Mouse (Mus musculus): Measurements from ENCODE around the gene Rbm25. TPM values are rescaled to one million over a fixed set of nuclear protein-coding genes. Genes with fewer than 3 reads are reported as not detected.
A peak's percentile ranks its signal among the peaks of the same experiment; 100 is the strongest.
"Not testable (repeated sequence)": the region's sequence is repeated elsewhere in the genome, so short reads cannot be mapped to it uniquely, and the experiment has no call there.

Gene Rbm25
- 200 and 201 TPM in 2 replicates for polyA plus RNA-seq (2015; fragmentation: Nextera tagmentation; extraction: Ambion mirVana)

DNA sequence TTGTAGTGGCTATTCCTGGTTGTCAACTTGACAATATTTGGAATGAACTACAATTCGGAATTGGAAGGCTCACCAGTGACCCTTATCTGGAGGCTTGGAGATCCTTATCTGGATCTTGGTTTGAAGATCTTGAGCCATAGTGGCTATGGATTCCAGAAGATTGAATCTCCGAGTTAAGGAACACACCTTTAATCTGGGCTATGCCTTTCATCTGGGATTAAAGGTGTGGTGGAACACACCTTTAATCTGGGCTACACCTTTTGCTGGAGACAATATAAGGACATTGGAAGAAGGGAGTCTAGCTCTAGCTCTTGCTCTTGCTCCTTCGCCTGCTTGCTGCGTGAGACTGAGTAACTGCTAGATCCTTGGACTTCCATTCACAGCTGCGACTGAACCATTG, at the start of gene Rbm25:
Gene Rbm25, plus strand, starts transcription at position 301 of the 400 bp plus-strand sequence.
- peak within 1 kb of the TSS; percentile 100 for H3K9ac ChIP-seq (ENCODE audit: low read length)
- not testable (repeated sequence) for H3K36me3 ChIP-seq (ENCODE audit: control insufficient read depth, insufficient read depth, low read length); H3K27me3 ChIP-seq (ENCODE audit: control insufficient read depth, insufficient read depth, low read length); ATAC-seq (ENCODE audit: insufficient read depth, low FRiP score); H3K4me1 ChIP-seq (ENCODE audit: control insufficient read depth, insufficient read depth, low read length); H3K9me3 ChIP-seq (replicated peaks; ENCODE audit: control insufficient read depth, low read length)
- H3K27ac ChIP-seq (ENCODE audit: low read length), result peak within 1 kb of the TSS; percentile 97
- WGBS, result no CpG with 5 or more reads among the region's 5 CpGs
- peak within 1 kb of the TSS; percentile 65 for H3K4me2 ChIP-seq (ENCODE audit: low read depth, low read length)
- peak within 1 kb of the TSS; percentile 97 for H3K4me3 ChIP-seq (replicated peaks; ENCODE audit: low read length)

DNA sequence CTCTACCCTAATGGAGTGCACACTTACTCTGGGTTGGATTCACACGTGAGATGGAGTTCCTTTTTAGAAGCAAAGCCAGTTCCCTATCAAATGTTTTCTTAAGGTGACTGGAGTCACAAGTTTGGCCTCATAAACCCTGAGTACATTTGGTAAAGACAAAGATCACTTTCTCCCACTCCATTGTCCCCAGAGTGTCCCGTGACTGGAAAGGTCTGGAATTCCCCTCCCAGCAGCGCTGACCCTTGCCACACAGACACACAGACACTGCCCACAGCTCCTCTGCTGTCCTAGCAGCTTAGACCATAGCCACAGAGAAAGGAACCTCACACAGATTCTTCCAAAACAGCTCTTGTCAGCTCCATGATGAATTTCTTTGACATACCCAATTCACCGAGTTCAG, 48.9 kb upstream of the Rbm25 start:
- Histone ChIP-seq H3K9me3 (replicated peaks; ENCODE audit: control insufficient read depth, low read length) (no peaks in the 10 kb centered on the region), H3K4me2 (ENCODE audit: low read depth, low read length) (no peak overlapping the region), H3K27me3 (ENCODE audit: control insufficient read depth, insufficient read depth, low read length) (no peaks in the 10 kb centered on the region), H3K36me3 (ENCODE audit: control insufficient read depth, insufficient read depth, low read length) (no peaks in the 10 kb centered on the region), H3K4me1 (ENCODE audit: control insufficient read depth, insufficient read depth, low read length) (peaks cover 10% of the 10 kb centered on the region), H3K27ac (ENCODE audit: low read length) (no peak overlapping the region), H3K9ac (ENCODE audit: low read length) (no peak overlapping the region), H3K4me3 (replicated peaks; ENCODE audit: low read length) (no peak overlapping the region)
- 48% methylated on average over 4 of the region's 4 CpGs for WGBS
- ATAC-seq (ENCODE audit: insufficient read depth, low FRiP score), result no peak

DNA sequence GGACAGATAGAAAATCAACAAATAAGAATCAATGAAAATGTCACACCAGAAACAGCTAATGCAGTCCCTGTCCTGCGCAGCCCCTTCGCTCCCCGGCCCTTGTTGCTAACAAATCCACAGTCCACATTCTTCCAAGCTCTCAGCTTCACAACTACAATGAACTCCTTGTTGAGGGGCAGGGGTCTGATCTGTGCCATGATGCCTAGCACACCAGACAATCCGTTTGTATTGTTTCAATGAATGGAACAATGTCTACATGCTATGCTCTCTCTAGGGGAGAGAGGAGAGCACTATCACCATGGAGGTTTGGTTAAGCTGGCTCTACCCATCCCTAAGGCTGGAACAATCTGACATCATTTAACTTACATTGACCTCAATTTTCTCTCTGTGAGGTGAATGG, 48.3 kb upstream of the Rbm25 start:
- Histone ChIP-seq H3K27ac (ENCODE audit: low read length) (no peak overlapping the region), H3K4me1 (ENCODE audit: control insufficient read depth, insufficient read depth, low read length) (peaks cover 10% of the 10 kb centered on the region), H3K36me3 (ENCODE audit: control insufficient read depth, insufficient read depth, low read length) (no peaks in the 10 kb centered on the region), H3K9ac (ENCODE audit: low read length) (no peak overlapping the region), H3K4me3 (replicated peaks; ENCODE audit: low read length) (no peak overlapping the region), H3K27me3 (ENCODE audit: control insufficient read depth, insufficient read depth, low read length) (no peaks in the 10 kb centered on the region), H3K9me3 (replicated peaks; ENCODE audit: control insufficient read depth, low read length) (no peaks in the 10 kb centered on the region), H3K4me2 (ENCODE audit: low read depth, low read length) (no peak overlapping the region)
- ATAC-seq (ENCODE audit: insufficient read depth, low FRiP score), result no peak
- 90% methylated on average over 4 of the region's 4 CpGs for WGBS

DNA sequence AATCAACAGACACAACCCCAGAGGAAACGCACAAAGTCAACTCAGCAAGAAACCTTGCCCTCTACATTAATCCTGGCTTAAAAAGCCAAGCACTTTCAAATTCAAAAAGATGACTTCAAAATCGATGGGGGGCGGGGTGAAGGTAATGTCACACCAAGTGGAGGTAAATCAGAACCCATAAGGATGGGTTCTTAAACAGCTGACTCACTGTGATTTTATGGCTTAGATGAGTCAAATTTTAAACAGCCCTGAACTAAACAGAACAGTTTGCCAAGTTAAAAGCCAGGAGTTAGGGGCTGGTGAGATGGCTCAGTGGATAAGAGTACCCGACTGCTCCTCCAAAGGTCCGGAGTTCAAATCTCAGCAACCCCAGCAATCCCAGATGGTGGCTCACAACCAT, 44.4 kb upstream of the Rbm25 start:
- WGBS, result 91% methylated on average over 5 of the region's 5 CpGs
- no peak overlapping the region for H3K4me3 ChIP-seq (replicated peaks; ENCODE audit: low read length)
- no peaks in the 10 kb centered on the region for H3K9me3 ChIP-seq (replicated peaks; ENCODE audit: control insufficient read depth, low read length)
- no peaks in the 10 kb centered on the region for H3K27me3 ChIP-seq (ENCODE audit: control insufficient read depth, insufficient read depth, low read length)
- no peak overlapping the region for H3K4me2 ChIP-seq (ENCODE audit: low read depth, low read length)
- no peak overlapping the region for H3K9ac ChIP-seq (ENCODE audit: low read length)
- no peak overlapping the region for H3K27ac ChIP-seq (ENCODE audit: low read length)
- no peaks in the 10 kb centered on the region for H3K4me1 ChIP-seq (ENCODE audit: control insufficient read depth, insufficient read depth, low read length)
- 0 out of 2 replicates have a peak, but pooled peaks cover 3% of the 10 kb centered on the region for H3K36me3 ChIP-seq (ENCODE audit: control insufficient read depth, insufficient read depth, low read length)
- no peak for ATAC-seq (ENCODE audit: insufficient read depth, low FRiP score)

DNA sequence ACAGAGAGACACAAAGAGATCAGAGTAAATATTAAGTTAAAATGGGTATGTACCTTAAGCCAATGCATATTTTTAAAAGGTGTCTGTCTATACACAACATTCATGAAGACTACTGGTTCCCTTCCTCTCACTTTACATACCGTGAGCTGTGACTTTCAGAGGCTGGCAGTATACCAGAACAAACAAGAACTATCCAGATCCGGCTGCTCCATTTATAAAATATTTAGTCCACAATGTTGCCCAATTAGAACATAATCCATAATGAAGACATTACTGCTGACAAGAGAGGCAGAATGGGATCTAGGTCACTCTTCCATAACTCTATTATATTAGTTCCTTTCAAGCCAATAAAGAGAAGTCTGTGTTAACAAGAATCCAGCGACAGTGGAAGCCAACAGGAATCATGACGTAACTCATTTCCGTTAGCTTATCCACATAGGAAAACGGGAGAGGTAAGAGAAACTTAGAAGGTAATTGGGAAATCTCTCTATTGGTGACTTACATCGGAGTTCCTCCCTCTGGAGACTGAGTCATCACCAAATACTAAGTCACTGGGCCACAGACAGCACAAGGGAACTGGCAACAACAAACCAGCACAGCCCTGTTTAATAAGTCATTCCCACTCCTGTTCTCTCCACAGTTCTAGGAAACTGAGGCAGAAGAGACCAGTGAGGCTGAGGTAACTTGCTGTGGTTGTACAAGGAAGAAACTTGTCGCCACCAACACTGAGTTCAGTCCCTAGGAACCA, 39.1 kb upstream of the Rbm25 start:
- Histone ChIP-seq H3K27me3 (ENCODE audit: control insufficient read depth, insufficient read depth, low read length) (no peaks in the 10 kb centered on the region), H3K9me3 (replicated peaks; ENCODE audit: control insufficient read depth, low read length) (no peaks in the 10 kb centered on the region), H3K4me1 (ENCODE audit: control insufficient read depth, insufficient read depth, low read length) (no peaks in the 10 kb centered on the region), H3K36me3 (ENCODE audit: control insufficient read depth, insufficient read depth, low read length) (peaks cover 3% of the 10 kb centered on the region; the same call in 1 of the 2 replicates), H3K4me3 (replicated peaks; ENCODE audit: low read length) (no peak overlapping the region), H3K27ac (ENCODE audit: low read length) (no peak overlapping the region), H3K9ac (ENCODE audit: low read length) (no peak overlapping the region), H3K4me2 (ENCODE audit: low read depth, low read length) (no peak overlapping the region)
- 87% methylated on average over 8 of the region's 8 CpGs for WGBS
- ATAC-seq (ENCODE audit: insufficient read depth, low FRiP score), result no peak

DNA sequence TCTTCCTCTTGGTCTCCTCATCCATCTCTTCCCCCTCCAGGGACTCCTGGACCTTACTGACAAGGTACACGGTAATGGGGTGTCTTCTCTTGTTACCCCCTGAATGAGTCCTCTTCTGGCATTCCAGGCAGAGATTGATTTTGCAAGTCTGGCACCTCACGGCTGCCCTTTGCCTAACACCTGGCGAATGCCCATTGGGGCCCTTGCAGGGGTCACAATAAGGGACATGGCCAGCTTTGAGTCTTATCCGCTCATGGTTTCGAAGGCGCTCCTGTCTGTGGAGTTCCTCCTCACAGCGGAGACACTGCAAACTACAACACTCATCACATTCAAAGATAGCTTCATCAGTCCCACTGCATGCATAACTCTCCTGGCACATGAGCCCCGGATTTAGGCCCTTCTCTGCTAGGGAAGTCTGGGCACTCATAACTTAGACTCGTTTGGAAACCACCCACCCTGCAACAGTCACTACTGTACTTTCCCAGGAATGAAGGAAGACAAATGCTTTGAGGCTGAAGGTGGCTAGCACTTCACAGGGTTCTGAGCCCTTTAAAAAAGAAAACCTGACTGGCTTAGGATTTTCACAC, 36.5 kb upstream of the Rbm25 start:
- no peaks in the 10 kb centered on the region for H3K27me3 ChIP-seq (ENCODE audit: control insufficient read depth, insufficient read depth, low read length)
- no peaks in the 10 kb centered on the region; the same call in 1 of the 2 replicates for H3K36me3 ChIP-seq (ENCODE audit: control insufficient read depth, insufficient read depth, low read length)
- WGBS, result 88% methylated on average over 9 of the region's 9 CpGs
- no peaks in the 10 kb centered on the region for H3K9me3 ChIP-seq (replicated peaks; ENCODE audit: control insufficient read depth, low read length)
- no peaks in the 10 kb centered on the region for H3K4me1 ChIP-seq (ENCODE audit: control insufficient read depth, insufficient read depth, low read length)
- no peak overlapping the region for H3K4me3 ChIP-seq (replicated peaks; ENCODE audit: low read length)
- no peak overlapping the region for H3K27ac ChIP-seq (ENCODE audit: low read length)
- no peak overlapping the region for H3K4me2 ChIP-seq (ENCODE audit: low read depth, low read length)
- H3K9ac ChIP-seq (ENCODE audit: low read length), result no peak overlapping the region
- ATAC-seq (ENCODE audit: insufficient read depth, low FRiP score), result no peak

DNA sequence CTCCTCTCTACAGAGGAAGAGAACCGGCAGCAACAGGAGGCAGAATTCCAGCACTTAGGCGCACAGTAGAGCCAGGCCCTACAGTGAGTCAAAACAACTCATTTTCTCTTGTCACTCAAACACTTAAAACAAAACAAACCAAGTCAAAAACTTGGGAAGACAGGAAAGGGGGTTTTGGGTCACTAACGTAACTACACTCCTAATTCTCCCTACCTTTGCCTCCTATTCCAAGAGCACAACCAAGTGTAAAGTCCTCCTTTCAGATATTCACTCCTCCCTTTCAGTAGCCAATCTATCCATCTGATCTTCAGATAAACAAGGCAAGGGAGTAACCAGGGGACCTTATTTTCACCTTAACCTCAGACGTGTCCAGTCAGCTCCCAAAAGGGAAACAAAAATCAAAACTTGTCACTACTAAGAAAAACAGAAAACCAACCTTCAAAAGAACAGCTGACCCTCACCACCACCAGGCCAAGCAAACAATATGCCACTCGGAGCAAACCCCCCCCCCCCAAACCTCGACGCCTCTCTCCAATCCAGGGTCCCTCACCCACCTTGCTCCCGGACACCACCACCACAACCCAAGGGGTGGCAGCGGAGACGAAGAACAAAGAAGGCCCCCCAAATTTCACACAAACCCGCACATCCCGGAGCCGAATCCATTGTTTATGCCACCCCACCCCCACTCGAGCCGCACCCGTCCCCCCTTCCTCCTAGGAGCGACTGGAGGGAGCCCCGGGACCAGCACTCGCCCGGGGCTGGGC, 34.7 kb upstream of the Rbm25 start:
- Histone ChIP-seq H3K4me1 (ENCODE audit: control insufficient read depth, insufficient read depth, low read length) (no peaks in the 10 kb centered on the region), H3K27ac (ENCODE audit: low read length) (peak overlapping the region; percentile 81), H3K27me3 (ENCODE audit: control insufficient read depth, insufficient read depth, low read length) (no peaks in the 10 kb centered on the region), H3K4me2 (ENCODE audit: low read depth, low read length) (peak overlapping the region; percentile 66), H3K9ac (ENCODE audit: low read length) (peak overlapping the region; percentile 88), H3K9me3 (replicated peaks; ENCODE audit: control insufficient read depth, low read length) (no peaks in the 10 kb centered on the region), H3K4me3 (replicated peaks; ENCODE audit: low read length) (peak overlapping the region; percentile 78), H3K36me3 (ENCODE audit: control insufficient read depth, insufficient read depth, low read length) (no peaks in the 10 kb centered on the region; the same call in 1 of the 2 replicates)
- WGBS, result 2% methylated on average over 19 of the region's 20 CpGs
- ATAC-seq (ENCODE audit: insufficient read depth, low FRiP score), result no peak

DNA sequence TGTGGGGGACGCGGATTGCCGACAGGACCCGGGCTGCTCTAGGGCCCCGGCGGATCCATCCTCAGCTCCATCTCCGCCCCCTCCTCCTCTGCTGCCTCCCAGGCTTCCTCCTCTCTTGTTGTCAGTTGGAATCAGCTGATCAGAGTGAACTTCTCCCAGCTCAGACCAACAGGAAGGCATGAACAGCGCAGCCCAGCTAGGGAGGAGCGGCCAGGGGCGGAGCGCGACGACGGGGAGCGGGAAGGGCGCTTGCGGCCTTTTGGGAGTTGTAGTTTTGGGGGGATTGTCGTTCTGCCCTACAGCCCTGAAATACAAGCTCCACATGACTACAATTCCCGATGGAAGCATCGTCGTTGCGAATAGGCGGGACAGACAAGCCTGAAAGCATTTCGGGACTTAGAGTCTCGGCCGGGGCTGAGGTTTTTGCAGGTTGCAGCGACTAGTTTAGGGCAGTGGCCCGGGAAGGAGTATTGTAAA, 34.0 kb upstream of the Rbm25 start, which contains the start of gene Zfyve1:
Gene Zfyve1, minus strand, starts transcription at position 198 of the 477 bp plus-strand sequence.
- Histone ChIP-seq H3K27me3 (ENCODE audit: control insufficient read depth, insufficient read depth, low read length) (no peaks in the 10 kb centered on the region), H3K27ac (ENCODE audit: low read length) (peak within 1 kb of the TSS; percentile 81), H3K4me1 (ENCODE audit: control insufficient read depth, insufficient read depth, low read length) (no peaks in the 10 kb centered on the region), H3K9me3 (replicated peaks; ENCODE audit: control insufficient read depth, low read length) (no peaks in the 10 kb centered on the region), H3K4me3 (replicated peaks; ENCODE audit: low read length) (peak within 1 kb of the TSS; percentile 78), H3K36me3 (ENCODE audit: control insufficient read depth, insufficient read depth, low read length) (no peaks in the 10 kb centered on the region; the same call in 1 of the 2 replicates), H3K9ac (ENCODE audit: low read length) (peak within 1 kb of the TSS; percentile 88), H3K4me2 (ENCODE audit: low read depth, low read length) (peak within 1 kb of the TSS; percentile 66)
- ATAC-seq (ENCODE audit: insufficient read depth, low FRiP score), result peak; percentile 99
- WGBS, result 1% methylated on average over 28 of the region's 28 CpGs

DNA sequence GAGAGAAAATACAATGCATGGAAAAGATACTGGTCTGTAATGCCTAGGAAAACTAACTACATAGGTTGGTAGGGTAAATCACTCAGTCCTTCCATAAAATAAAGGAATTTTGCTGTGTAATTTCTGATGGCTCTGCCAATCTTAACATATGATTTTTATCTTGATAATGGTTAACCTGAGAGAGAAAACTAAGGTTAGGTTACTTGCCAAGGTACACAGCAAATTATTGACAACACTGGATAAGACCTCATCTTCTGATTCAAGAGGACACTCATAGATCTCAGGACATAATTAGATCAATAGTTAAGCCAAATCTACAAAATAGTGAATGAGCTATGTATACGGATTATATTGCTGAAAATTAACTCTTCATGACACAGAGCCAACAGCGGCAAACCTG, 33.2 kb upstream of the Rbm25 start:
- WGBS, result 74% methylated on average over 2 of the region's 2 CpGs
- ATAC-seq (ENCODE audit: insufficient read depth, low FRiP score), result no peak
- H3K27me3 ChIP-seq (ENCODE audit: control insufficient read depth, insufficient read depth, low read length), result no peaks in the 10 kb centered on the region
- H3K4me2 ChIP-seq (ENCODE audit: low read depth, low read length), result no peak overlapping the region
- no peak overlapping the region for H3K4me3 ChIP-seq (replicated peaks; ENCODE audit: low read length)
- no peak overlapping the region for H3K27ac ChIP-seq (ENCODE audit: low read length)
- no peak overlapping the region for H3K9ac ChIP-seq (ENCODE audit: low read length)
- no peaks in the 10 kb centered on the region for H3K4me1 ChIP-seq (ENCODE audit: control insufficient read depth, insufficient read depth, low read length)
- no peaks in the 10 kb centered on the region for H3K9me3 ChIP-seq (replicated peaks; ENCODE audit: control insufficient read depth, low read length)
- no peaks in the 10 kb centered on the region; the same call in 1 of the 2 replicates for H3K36me3 ChIP-seq (ENCODE audit: control insufficient read depth, insufficient read depth, low read length)

All from stomach, embryonic 16.5 days (tissue).